Mouse (Mus musculus) right cerebral cortex, postnatal 25 days (tissue): ENCODE results near the gene Axin2.
A peak's percentile ranks its signal among the peaks of the same experiment; 100 is the strongest.

ENCODE experiments used
- DNase-seq: peaks from one replicate; pipeline ENCODE4 v3.0.0; 2022

Axin2 gene

GRCm38 (mm10) chr11:108906590-108907254 is 13.4 kb upstream of the Axin2 start:
- DNase-seq, result no peak

DNA sequence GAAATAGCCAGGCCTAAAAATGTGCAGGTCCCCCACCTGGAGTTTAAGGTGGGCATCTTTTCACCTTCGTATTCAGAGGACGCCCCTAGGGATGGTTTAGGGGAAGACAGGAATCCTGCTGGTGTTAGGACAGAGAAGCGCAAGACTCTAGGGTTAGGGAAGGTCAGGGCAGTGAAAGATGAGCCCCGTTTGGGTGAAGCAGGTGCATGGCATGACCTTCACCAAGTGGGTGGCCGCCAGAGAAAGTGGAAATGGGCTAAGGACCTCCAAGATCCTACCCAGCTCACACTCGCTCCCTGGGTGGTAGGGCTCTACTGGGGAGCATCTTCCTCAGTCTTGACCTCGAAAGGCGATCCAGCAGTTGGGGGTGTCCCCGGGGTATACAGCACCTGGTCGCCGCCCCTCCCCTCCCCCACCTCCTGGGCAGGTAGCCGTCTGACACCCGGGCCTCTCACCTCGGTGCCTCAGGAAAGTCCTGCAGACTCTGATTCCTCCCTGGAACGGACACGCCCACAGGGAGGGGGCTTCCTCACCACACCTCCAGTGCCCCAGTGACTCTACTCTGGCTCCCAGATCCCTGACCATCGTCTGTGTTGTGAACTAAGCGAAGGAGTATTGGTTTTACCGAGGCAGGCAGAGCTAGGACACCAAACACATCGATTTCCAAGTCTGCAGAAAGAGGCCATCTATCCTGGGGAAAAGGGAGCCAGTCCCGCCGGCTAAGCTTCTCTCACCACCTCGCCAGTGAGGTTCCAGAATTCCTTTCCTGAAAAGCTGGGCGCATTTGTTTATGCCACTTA is 10.6 kb upstream of the Axin2 start:
- no peak for DNase-seq

DNA sequence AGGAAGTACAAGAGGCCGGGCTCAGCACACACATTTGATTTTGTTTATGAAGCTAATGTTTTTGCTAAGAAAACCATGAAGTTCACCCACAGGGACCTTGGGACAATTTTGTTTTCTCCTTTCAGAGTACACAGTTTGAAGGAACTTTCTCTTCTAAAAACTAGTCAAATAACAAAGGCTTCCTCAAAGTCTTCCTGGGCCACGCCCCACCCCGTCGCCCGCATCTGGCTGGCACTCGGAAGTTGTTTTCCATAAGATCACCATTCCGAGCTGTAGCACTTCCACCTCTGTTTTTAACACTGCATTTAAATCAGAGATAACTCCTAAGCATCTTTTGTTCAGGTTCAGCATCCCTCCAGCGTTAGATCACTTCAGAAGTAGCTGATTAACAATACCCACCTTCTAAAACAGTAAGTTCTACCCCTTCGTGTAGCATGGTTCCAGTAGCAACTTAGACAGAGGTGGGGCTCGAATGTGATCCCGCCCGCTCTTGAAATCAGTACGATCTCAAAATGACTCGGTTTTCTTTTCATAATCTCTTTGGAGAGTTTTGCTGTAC is 9.7 kb upstream of the Axin2 start:
- DNase-seq, result no peak

DNA sequence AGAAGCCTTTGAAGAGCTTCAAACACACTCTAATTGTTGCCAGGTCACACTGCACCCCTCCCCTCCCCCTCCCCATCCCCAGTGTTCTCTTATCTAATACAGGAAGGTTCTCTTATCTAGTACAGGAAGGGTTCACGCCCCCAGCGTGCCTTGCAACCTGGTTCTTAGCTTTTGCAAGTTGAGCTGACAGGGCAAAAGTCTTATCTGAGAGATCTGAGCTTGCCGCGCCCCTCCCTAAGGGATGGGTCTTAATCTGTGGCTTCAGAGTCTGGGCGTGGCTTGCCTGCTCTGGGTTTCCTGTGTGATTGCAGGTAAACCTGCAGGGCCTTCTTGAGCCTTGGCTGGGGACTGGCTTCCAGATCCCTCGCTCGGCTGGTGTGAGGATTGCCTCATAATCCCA is 9.2 kb upstream of the Axin2 start:
- no peak for DNase-seq

DNA sequence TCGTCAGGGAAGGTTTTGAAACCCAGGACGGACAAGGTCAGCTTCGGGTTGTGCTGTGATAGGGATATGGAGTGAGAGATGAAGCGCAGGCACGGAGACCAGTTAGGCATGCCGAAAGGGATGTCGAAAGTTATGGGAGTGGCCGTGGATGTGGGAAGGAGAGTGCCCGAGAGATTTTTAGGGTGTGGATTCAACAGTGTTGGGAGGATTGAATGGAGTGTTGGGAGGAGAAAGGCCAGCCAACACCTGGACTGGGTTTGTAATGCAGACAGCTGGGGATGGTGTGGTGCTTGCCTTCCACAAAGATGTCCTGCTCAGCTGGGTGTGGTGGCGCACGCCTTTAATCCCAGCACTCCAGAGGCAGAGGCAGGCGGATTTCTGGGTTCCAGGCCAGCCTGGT is 8.0 kb upstream of the Axin2 start:
- DNase-seq, result no peak

DNA sequence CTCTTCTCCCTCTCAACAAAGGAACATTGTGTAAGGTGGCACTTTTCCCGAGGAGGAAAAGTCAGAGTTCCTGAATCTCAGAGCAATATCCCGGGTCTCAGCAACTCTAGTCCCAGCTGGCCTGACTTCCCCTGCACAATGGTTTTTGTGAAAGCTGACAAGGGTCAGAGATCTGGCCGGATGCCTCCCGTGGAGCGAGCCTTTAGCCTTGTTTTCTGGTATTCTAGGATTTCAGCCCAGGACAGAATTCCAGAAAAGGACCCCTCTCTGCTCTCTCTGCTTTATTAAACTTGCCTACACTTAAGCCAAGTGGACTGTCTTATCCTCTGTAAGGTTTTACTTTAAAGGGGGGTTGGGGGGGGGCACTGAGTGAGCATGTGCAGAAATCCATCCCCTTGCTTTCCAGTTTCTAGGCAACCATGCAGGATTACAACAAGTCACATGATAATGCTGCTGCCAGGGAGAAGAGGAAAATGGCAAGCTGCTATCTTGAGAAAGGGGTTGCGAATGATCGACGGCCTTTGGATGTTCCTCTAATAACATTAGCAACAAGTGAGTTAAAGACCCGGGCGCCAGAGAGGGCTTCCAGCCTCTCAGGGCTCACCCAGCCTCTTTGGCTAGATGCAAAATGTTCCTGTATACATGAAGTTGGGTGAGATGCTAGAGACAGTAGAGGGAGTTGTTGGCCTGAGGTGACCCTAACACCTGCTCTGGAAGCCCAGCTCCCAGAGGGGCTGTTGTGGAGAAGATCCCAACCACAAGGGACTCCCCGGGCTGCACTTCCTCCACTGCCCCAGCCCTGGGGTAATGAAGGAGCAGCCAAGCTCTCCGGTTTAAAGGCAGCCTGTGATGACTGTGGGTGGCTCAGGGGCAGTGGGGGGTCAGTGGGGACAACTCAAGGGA is 2.5 kb upstream of the Axin2 start:
- DNase-seq, result no peak

DNA sequence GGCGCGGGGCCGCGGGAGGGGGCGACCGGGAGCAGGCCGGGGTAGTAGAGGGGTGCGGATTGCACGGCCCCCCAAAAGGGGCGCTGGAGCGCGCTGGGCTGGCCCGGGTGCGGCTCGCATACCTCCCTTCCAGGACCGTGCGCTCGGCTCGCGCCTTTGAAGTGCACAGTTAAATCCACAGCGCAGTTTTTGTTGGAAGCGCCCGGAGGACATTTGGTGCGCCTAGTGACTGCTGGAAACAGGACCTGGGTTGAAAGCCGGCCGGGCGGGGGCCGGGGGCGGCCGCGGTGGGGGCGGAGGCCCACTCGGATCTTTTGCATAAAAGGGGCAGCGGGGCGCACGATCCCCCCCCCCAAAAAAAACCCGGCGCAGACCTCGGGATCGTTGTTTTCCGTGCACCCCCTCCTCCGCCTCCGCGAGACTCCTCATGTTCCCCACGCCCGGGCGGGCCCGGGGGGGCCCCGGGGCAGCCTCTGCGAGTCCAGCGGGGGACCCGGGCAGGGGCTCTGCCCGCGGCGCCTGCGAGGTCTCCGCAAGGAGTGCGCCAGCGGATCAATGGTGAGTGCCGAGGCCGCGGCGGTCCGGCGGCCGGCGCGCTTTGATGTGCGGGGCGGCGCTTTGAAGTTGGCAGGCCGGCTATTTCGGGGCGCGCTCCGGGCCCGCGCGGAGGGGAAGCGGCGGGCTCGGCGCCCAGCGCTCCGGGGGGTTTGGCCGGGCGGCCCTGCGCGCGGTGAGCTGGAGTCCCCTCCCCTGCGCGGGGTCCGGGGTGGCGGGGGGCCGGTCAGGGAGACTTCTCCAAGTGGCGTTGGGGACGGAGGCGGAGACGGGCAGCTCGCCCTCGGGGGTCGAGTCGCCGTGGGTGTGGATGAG is 722 bp downstream of the Axin2 start:
- DNase-seq, result peak; percentile 83

DNA sequence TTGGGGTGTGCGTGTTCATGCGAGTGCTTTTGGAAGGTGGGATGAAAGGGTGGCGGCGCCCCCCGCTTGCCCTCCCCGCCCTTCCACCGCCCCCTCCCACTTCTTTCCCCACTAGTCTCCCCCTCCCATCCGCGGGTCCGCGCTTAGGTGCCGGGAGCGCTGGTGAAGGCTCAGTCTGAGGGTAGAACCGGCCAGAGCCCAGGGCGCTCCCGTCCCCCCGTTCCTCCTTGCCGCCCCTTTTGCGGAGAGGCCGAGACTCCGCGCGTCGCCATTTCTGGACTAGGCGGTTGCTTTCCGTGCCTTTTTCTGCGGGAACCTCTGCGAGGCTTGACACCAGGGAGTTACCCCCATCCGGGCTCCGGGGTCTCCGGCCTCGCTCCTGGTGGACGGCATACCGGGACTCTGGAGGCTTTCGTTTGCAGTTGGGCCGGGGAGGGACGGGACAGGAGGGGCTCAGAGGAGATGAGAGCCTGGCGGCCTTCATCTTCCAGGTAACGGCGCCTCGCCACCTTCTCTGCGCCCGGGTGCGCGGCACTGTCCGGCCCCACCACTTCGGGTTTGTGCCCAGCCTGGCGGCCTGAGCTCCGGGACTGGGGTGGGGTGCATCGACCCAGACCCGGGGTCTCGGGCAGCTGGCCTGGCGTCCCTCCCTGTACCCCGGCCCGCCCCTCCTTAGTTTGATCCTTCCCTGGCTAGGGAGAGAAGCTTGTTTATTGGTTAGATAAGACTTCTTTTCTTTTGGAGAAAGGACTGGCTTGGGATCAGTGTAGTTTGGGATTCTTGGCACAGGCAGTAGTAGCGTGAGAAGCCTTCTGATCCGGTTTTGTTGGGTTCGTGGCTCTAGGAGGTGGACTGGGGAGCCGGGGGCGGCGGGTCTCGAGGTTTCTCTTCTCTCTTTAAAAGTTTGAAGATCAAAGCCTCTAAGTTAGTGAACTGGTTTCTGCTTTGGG is 1.6 kb downstream of the Axin2 start:
- peak; percentile 50 for DNase-seq

DNA sequence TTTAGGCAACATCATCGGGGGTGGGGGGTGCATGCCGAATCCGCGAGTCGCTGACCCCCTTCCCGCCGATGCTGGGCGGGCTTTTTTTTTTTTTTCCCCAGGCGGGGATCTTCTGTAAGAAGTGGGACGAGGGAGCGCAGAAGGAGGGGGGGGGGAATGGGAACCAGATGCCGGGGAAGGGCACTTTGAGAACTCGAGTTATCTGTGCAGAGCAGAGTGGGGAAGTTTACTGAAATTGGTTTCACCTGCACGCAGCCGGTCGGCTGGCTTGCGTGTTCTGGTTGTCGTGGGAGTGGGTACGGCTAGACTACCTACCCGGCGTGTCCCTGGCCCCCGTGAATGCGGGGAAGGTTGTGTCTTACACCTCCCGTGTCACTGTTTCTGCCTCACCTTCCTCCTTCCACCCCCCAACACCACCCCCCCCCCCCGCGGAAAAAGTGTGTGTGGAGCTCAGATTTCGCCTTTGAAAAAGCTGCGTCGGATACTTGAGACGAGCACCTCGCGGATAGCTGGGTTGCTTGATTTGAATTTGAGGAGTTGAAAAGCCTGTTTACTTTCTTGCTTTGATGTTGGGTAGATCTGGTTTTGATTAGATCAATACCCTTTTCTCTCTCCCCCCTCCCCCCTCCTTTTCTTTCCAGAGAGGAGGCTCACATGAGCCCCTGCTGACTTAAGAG is 2.5 kb downstream of the Axin2 start:
- DNase-seq, result no peak

DNA sequence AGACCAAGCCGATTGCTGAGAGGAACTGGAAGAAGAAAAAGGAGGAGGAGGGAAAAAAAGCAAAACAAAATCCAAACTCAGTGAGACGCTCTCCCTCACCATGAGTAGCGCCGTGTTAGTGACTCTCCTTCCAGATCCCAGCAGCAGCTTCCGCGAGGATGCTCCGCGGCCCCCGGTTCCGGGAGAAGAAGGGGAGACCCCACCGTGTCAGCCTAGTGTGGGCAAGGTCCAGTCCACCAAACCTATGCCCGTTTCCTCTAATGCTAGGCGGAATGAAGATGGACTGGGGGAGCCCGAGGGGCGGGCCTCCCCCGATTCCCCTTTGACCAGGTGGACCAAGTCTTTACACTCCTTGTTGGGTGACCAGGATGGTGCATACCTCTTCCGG is 3.0 kb downstream of the Axin2 start:
- DNase-seq, result no peak

- DNase-seq, result no peak
Measured at GRCm38 (mm10) chr11:108923781-108924180, 3.6 kb downstream of the Axin2 start.

DNA sequence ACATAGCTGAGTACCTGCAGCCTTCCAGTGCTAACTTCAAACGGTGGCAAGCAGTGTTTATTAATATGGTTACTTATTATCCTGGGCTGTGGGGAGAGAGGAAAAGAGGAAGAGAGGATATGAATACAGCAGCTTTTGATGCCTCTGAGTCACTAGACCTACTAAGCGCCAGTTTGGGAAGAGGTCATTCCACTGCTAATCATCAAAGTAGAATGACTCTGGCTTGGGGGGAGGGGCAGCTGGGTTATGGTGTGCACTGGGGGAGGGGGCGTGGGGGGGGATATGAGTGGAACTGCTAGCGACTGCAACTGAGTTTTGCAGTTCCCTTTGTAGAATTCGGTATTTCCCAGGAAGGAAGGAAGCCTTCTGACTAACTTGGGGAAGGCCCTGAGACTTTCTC is 4.2 kb downstream of the Axin2 start:
- DNase-seq, result no peak

GRCm38 (mm10) chr11:108925202-108925601 is 5.1 kb downstream of the Axin2 start:
- DNase-seq, result peak; percentile 84

GRCm38 (mm10) chr11:108925826-108926225 is 5.7 kb downstream of the Axin2 start:
- no peak for DNase-seq

DNA sequence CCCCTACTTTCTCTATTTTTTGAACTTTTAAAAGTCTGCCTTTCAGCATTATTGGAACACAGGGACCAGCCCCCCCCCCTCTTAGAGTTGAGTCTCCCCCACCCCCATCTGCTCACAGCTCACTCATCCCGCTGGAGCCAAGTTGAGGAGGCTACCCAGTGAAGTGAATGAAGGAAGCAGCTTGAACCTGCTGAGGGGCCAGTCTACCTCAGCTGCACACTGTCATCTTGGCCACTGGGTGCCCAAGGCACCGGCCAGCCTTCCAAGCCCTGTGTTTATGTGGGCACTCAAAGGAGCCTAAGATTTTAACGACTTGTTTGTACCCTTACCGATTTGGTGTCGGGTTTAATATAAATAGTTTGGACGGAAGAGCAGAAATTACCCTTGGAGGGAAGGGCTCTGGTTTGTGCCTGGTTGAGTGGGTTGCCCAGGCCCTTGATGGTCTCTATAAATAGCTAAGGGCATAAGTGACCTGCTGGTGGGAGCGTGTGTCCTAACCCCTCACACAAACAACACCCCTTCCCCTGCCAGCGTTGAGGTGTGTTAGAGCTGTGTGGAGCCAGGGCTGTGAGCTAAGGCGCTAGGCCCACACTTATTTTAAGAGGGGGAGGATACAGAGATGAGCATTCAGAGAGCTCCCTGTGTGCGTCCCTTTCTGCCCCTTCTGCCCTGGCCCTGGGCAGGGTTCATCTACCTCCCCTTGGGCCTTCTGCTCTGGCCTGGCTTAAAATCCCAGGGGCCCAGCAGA is 6.4 kb downstream of the Axin2 start:
- no peak for DNase-seq

GRCm38 (mm10) chr11:108927093-108927444 is 6.9 kb downstream of the Axin2 start:
- no peak for DNase-seq

- DNase-seq, result no peak
Measured at GRCm38 (mm10) chr11:108928096-108928495, 7.9 kb downstream of the Axin2 start.

- no peak for DNase-seq
Measured at GRCm38 (mm10) chr11:108928752-108929151, 8.6 kb downstream of the Axin2 start.

GRCm38 (mm10) chr11:108929176-108929575 is 9.0 kb downstream of the Axin2 start:
- no peak for DNase-seq

DNA sequence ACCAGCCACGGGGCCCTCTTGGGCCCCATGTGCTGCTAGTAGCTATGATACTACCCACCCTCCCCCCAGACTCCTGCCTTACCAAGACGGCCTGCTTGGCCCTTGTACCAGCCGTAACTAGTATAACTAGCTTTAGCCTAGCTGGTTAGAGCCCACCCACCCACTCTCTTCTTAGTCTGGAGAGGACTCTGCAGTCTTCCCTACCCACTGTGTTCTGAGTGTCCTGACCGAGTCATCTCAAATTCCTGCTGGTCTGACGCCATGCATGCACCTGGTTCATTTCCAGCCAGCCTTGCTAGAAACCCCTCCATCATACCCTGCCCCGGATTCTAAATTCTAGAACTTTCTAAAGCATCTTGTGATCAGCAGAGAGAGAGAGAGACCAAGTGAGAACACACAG is 9.6 kb downstream of the Axin2 start:
- DNase-seq, result no peak
